Mouse (Mus musculus) G1E (cell line): Measurements from ENCODE around the gene Uts2.

Source experiments
- CTCF ChIP-seq: IDR thresholded peaks from 2 replicates; pipeline ENCODE4 v1.5.1; 2012; ENCODE audit warnings: low read depth, low read length, inconsistent platforms, mixed read lengths
- GATA1 ChIP-seq: IDR thresholded peaks from 2 replicates; pipeline ENCODE4 v1.6.1; 2012; ENCODE audit warnings: borderline replicate concordance, low read length, inconsistent platforms, mixed read lengths
- GATA2 ChIP-seq: IDR thresholded peaks from 2 replicates; pipeline ENCODE4 v1.6.1; 2012; ENCODE audit warnings: low read depth, low read length, inconsistent platforms, borderline replicate concordance
- POLR2AphosphoS5 ChIP-seq: IDR thresholded peaks from 2 replicates; pipeline ENCODE4 v1.6.1; 2012; ENCODE audit warnings: low read depth, low read length, inconsistent platforms; ENCODE audit not compliant: insufficient replicate concordance
- TAL1 ChIP-seq: conservative IDR thresholded peaks from 2 replicates; pipeline ENCODE4 v1.6.1; 2012; ENCODE audit warnings: low read depth, low read length, inconsistent platforms, mixed read lengths

GRCm38 (mm10) chr4:151006945-151007344 is 10.0 kb downstream of the Uts2 start:
- TF ChIP-seq CTCF = peak; percentile 69
- no peak for TF ChIP-seq TAL1
- no peak for TF ChIP-seq POLR2AphosphoS5
- no peak for TF ChIP-seq GATA1
- no peak for TF ChIP-seq GATA2
